Mouse (Mus musculus): Measurements from ENCODE around the gene Gabrr2.

- no peak for TF ChIP-seq CTCF (IDR thresholded peaks at IDR 0.05; ENCODE audit: low read depth, low read length)
- TF ChIP-seq POLR2A (IDR thresholded peaks at IDR 0.05; ENCODE audit: insufficient read depth, low read length) = no peak
- no peak for TF ChIP-seq EP300 (IDR thresholded peaks at IDR 0.05; ENCODE audit: insufficient read depth, low read depth, low read length)
Observed at GRCm38 (mm10) chr4:33030264-33031194, 32.3 kb upstream of the Gabrr2 start.

Data from ES-Bruce4 (cell line).